Mouse (Mus musculus) v-Abl transformed pro-B cells (cell line): ENCODE measurements at regions not wholly inside any gene's neighbourhood (a gene's known extent, or its start where the extent isn't known, plus 50 kb on each side); places are given as distances from the start of the nearest gene placed in this dataset.

Experiments
- in situ Hi-C, 2 experiments: fragments of 400-800 bp; cut with MboI; formaldehyde crosslinking; loops; one replicate each; pipeline ENCODE4 v1.15.1; 2025; ENCODE audit not compliant: unreplicated experiment in 2 of 2

GRCm38 (mm10) chr14:25153573-25153972, 305.4 kb upstream of the Zmiz1 start:
- in situ Hi-C loops: no loop called here

GRCm38 (mm10) chr14:25154180-25154579, 304.8 kb upstream of the Zmiz1 start:
- in situ Hi-C loops: no loop called here

GRCm38 (mm10) chr14:25155008-25155783, 303.8 kb upstream of the Zmiz1 start:
- in situ Hi-C loops: no loop called here

GRCm38 (mm10) chr14:25156171-25156570, 302.8 kb upstream of the Zmiz1 start:
- in situ Hi-C loops: no loop called here

- in situ Hi-C loops: no loop called here
Observed at GRCm38 (mm10) chr14:25161684-25162321, 297.2 kb upstream of the Zmiz1 start.

- in situ Hi-C loops: no loop called here
Observed at GRCm38 (mm10) chr14:25166217-25166616, 292.8 kb upstream of the Zmiz1 start.

- in situ Hi-C loops: no loop called here
Observed at GRCm38 (mm10) chr14:25167604-25168003, 291.4 kb upstream of the Zmiz1 start.

- in situ Hi-C loops: no loop called here
Observed at GRCm38 (mm10) chr14:25168310-25168709, 290.7 kb upstream of the Zmiz1 start.

- in situ Hi-C loops: no loop called here
Observed at GRCm38 (mm10) chr14:25173281-25173680, 285.7 kb upstream of the Zmiz1 start.

GRCm38 (mm10) chr14:25173873-25174272, 285.1 kb upstream of the Zmiz1 start:
- in situ Hi-C loops: no loop called here

- in situ Hi-C loops: no loop called here
Observed at GRCm38 (mm10) chr14:25174402-25174801, 284.6 kb upstream of the Zmiz1 start.

GRCm38 (mm10) chr14:25176206-25176605, 282.8 kb upstream of the Zmiz1 start:
- in situ Hi-C loops: no loop called here

GRCm38 (mm10) chr14:25180126-25180525, 278.9 kb upstream of the Zmiz1 start:
- in situ Hi-C loops: no loop called here

GRCm38 (mm10) chr14:25181406-25181805, 277.6 kb upstream of the Zmiz1 start:
- in situ Hi-C loops: no loop called here

GRCm38 (mm10) chr14:25184042-25184441, 274.9 kb upstream of the Zmiz1 start:
- in situ Hi-C loops: no loop called here

- in situ Hi-C loops: no loop called here
Observed at GRCm38 (mm10) chr14:25184875-25185274, 274.1 kb upstream of the Zmiz1 start.

- in situ Hi-C loops: no loop called here
Observed at GRCm38 (mm10) chr14:25185556-25185958, 273.4 kb upstream of the Zmiz1 start.

- in situ Hi-C loops: no loop called here
Observed at GRCm38 (mm10) chr14:25185959-25186771, 272.8 kb upstream of the Zmiz1 start.

GRCm38 (mm10) chr14:25187715-25188114, 271.3 kb upstream of the Zmiz1 start:
- in situ Hi-C loops: no loop called here

- in situ Hi-C loops: no loop called here
Observed at GRCm38 (mm10) chr14:25189256-25189655, 269.7 kb upstream of the Zmiz1 start.

- in situ Hi-C loops: no loop called here
Observed at GRCm38 (mm10) chr14:25190680-25191270, 268.2 kb upstream of the Zmiz1 start.
